Mouse (Mus musculus): Measurements from ENCODE around the gene Trim12c.
"Not testable (repeated sequence)": the region's sequence is repeated elsewhere in the genome, so short reads cannot be mapped to it uniquely, and the experiment has no call there.

Gene Trim12c

GRCm38 (mm10) chr7:104352717-104353599, at the start of gene Trim12c:
Gene Trim12c (minus strand): TSS chr7:104353362.
- DNase-seq (ENCODE audit: low spot score in 2 of 2), result peak; percentile 36 to 38

DNA sequence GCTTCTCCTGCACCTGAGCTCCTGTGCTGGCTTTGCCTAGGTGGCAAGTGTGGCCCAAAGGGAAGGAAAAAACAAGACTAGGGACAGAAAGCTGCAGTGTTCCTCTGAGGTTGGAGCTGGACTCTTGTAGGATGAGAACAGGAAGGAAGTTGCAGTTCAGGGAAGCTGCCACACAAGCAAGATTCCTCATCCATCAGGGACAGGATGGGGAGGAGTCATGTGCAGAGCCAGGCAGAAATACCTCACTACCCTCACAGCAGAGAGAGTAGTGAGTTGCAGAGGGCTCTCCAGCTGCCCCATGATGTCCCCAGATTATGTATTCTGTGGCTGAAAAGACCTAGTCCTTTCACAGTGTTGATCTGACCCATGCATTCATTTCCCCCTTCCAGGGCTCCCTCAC, 48.0 kb upstream of the Trim12c start:
- DNase-seq (ENCODE audit: low spot score in 2 of 2), result no peak

DNA sequence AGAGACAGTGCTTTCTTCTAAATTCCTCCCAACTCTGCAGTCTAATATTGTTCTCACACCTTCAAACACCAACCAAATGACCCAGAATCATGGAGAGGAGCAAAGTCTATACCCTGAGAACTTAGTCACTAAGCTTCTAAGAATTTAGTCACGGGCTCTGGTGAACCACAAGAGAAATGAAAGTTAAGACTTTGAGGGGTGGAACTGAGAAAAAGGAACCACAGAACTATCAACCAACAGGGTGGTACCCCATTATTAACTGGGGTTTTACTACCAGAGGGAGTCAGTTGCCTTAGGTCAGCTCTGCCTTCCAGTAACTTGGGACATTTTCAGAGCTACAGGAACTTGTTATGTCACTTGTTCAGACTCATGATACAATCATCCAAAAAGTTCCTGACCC, 47.5 kb upstream of the Trim12c start, which contains the start of gene Trim30c:
TSS of gene Trim30c (minus strand) at position 140 of the 400 bp plus-strand sequence.
- no peak for DNase-seq (ENCODE audit: low spot score in 2 of 2)

DNA sequence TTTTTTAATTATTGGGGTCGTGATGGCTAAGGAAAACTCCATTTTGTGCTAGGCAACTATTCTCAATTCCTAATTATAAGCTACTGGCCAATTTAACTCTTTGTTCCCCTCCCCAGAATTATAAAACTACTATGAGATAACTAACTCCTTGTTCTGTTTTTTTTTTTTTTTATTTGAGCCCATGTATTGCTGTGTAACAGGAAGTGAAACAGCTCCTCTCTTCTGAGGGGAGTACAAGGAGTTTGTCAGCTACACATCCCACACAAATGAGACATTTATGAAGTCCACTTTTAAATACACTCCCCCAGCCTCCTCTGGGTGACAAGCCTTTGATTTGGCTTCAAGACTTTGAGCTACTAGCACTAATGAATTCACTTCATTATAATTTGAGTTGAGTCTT, 45.3 kb upstream of the Trim12c start:
- DNase-seq (ENCODE audit: low spot score in 2 of 2), result no peak

DNA sequence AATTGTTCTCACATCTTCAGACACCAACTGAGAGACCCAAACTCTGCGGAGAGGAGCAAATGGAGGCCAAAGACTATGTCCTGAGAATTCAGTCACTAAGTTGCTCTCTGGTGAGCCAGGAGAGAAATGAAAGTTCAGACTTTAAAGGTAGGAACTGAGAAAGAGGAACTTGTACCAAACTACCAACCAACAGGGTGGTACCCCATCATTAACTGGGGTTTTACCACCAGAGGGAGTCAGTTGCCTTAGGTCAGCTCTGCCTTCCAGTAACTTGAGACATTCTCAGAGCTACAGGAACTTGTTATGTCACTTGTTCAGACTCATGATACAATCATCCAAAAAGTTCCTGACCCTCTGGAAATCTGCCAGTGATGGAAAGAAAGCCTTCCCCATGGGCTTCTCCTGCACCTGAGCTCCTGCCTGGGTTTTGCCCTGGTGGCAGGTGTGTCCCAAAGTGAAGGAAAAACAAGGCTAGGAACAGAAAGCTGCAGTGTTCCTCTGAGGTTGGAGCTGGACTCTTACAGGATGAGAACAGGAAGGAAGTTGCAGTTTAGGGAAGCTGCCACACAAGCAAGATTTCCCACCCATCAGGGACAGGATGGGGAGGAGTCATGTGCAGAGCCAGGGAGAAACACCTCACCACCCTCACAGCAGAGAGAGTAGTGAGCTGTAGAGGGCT, 16.7 kb upstream of the Trim12c start, which contains the start of gene Trim30b:
TSS of gene Trim30b (minus strand) at position 149 of the 679 bp plus-strand sequence.
- DNase-seq (ENCODE audit: low spot score in 2 of 2), result no peak

- DNase-seq (ENCODE audit: low spot score in 2 of 2), result no peak
These were observed 13.2 kb upstream of the Trim12c start for GRCm38 (mm10) chr7:104366339-104366738.

GRCm38 (mm10) chr7:104353600-104353967, 422 bp upstream of the Trim12c start:
- DNase-seq (ENCODE audit: low spot score in 2 of 2), result no peak

GRCm38 (mm10) chr7:104348043-104348442, 5.1 kb downstream of the Trim12c start:
- DNase-seq (ENCODE audit: low spot score in 2 of 2), result not testable (repeated sequence)

DNA sequence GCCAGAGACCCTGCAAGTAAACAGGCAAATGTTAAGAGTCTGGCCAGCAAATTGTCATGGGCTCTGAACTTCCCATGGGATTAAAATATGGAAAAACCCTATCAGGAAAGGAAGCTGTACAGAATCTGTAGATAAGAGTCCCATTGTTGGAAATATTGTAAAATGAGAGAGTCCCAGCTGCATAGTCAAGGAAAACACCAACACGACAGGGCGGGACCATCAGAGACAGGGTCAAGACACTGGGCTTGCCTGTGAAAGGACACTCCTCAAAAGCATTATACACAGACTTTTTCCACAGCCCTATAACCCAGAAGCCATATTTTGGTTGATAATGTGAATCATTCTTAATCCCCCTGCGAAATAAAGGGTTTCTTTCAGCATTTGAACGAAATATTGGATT, 12.4 kb downstream of the Trim12c start:
- DNase-seq (ENCODE audit: low spot score in 2 of 2), result not testable (repeated sequence)

- DNase-seq (ENCODE audit: low spot score in 2 of 2), result not testable (repeated sequence)
These were observed 17.6 kb downstream of the Trim12c start for GRCm38 (mm10) chr7:104335547-104335946.

DNA sequence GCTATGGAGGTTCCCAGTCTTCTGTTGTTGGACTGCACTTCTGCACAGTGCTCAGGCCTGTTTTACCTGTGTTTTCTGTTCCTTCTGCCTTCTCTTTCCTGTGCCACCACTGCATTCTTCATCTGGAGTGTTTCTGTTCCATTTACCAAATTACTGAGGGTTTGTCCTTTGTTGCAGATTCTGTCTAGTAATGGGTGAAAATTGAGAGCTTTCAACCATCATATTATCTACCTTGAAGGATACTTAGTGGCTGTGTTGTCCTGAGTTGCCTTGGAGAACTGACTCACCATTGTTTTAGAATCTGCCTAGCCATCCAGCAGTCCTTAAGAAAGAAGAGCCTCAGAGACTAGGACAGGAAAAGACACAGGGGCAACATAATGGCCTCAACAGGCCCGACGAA, 24.0 kb downstream of the Trim12c start, which contains the start of gene Trim34b:
TSS of gene Trim34b (plus strand) at position 301 of the 400 bp plus-strand sequence.
- not testable (repeated sequence) for DNase-seq (ENCODE audit: low spot score in 2 of 2)

DNA sequence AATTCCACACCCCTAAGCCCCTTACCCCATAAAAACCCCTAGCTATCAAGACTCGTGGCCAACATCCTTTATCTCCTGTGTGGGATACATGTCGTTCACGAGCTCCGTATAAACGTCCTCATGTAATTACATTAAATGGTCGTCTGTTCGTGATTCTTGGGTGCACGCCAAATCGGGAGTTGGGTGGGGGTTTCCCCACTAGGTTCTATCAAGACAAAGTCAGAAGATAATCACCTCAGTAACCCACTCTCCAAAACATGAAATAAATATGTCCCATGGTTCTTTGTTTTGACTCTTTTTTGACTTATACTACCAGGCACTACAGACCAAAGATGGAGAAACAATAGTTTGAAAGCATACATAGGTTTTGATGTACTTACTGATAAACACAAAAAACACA, 31.1 kb downstream of the Trim12c start:
- no peak for DNase-seq (ENCODE audit: low spot score in 2 of 2)

DNA sequence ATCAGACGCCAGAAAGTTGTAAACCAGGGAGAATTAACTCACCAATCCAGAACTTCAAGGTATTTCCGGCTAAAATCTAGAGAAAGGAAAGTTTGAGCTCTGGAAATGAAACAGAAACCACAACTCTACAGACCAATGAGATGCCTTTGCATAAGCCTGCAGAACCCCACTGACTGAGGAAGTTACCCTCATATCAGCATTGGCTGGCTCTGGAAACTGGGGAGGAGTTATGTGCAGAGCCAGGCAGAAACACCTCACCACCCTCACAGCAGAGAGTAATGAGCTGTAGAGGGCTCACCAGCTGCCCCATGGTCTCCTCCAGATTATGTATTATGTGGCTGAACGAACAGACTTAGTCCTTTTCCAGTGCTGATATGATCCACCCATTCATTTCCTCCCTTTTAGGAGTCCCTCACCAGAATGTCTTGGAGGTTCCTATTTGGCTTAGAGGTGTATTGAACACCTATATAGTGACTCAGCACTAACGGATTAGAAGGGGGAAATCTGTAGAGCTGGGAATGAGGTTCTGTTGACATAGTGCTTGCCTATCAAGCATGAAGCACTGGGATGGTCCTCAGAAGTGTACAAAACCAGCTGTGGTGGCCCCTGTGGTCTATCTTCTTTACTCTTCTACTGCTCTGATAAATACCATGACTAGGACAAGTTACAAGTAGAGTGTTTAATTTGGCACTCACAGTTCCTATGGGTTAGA, 37.6 kb downstream of the Trim12c start, which contains the start of gene Trim12a:
TSS of gene Trim12a (minus strand) at position 98 of the 712 bp plus-strand sequence.
- not testable (repeated sequence) for DNase-seq (ENCODE audit: low spot score in 2 of 2)

DNA sequence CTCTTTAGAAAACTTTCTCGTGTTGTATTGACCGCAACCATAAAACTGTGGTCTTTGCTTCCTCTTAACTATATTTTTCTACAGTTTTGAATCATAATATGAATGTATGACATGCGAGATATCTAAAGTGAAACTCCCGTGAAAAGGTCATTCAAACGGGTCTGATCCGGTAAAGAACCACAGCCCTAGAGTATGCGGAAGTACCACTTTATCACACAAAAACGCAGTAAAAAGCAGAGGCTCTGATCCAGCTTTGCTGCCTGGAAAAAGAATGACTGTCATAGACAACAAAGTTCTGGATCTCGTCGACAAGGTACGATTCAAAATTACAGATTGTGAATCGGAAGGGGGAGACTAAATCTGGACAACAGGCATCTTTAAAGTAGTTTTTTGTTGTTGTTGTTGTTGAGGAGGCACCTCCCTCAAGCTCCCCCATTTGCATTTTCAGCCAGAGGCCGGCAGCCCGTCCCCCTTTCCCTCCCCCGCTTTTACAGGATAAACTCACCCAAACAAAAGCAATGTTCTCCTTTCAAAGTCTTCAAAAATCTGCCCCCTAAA, 38.3 kb downstream of the Trim12c start:
- no peak for DNase-seq (ENCODE audit: low spot score in 2 of 2)

GRCm38 (mm10) chr7:104291638-104292400, 61.3 kb downstream of the Trim12c start:
- no peak for DNase-seq (ENCODE audit: low spot score in 2 of 2)

DNA sequence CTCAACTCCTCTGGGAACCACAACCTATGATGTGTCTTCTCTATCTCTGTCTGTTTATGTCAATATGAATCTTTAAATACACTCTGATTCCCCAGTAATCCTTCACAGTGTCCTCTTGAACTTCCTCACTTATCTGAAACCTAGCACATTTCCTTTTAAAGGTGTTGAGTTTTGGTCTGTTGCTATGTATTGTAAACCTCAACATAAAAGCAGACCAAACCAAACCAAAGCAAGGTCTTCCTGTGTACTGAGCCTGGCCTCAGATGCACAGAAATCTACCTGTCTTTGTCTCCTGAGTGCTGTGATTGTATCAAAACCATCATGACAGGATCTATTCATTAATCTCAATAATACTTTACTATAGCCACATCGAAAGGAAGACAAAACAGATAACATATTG, 62.5 kb downstream of the Trim12c start:
- DNase-seq (ENCODE audit: low spot score in 2 of 2), result no peak

Data from right cerebral cortex, postnatal 10 days (tissue).